Mouse (Mus musculus) heart, embryonic 16.5 days (tissue): ENCODE measurements around the gene Fam110a. TPM values are rescaled to one million over a fixed set of nuclear protein-coding genes. Genes with fewer than 3 reads are reported as not detected.
A peak's percentile ranks its signal among the peaks of the same experiment; 100 is the strongest.

ENCODE experiments used
- ATAC-seq: fragments of 200-750 bp; cut with Nextera tagmentation; replicated peaks from 2 replicates; pipeline ENCODE4 v1.8.0; 2017; ENCODE audit warnings: moderate number of reproducible peaks; ENCODE audit not compliant: insufficient read depth, low FRiP score; ENCODE audit errors: extremely low read depth
- H3K27ac ChIP-seq: fragments of 300-500 bp; sonication (generic); 2 replicates; pipeline ENCODE4 v1.5.1; 2014; ENCODE audit warnings: mild to moderate bottlenecking, low read length, control low read depth, moderate library complexity
- H3K27me3 ChIP-seq: fragments of 300-500 bp; sonication (generic); 2 replicates; pipeline ENCODE4 v1.6.1; 2014; ENCODE audit warnings: low read length, mixed read lengths; ENCODE audit not compliant: control insufficient read depth, insufficient read depth
- H3K36me3 ChIP-seq: fragments of 300-500 bp; sonication (generic); 2 replicates; pipeline ENCODE4 v1.6.1; 2014; ENCODE audit not compliant: control insufficient read depth, insufficient read depth
- H3K4me1 ChIP-seq: fragments of 300-500 bp; sonication (generic); 2 replicates; pipeline ENCODE4 v1.6.1; 2014; ENCODE audit warnings: low read length, mixed read lengths; ENCODE audit not compliant: control insufficient read depth, insufficient read depth
- H3K4me2 ChIP-seq: fragments of 300-500 bp; sonication (generic); 2 replicates; pipeline ENCODE4 v1.6.1; 2014; ENCODE audit warnings: low read depth, mild to moderate bottlenecking, control low read depth, low read length
- H3K4me3 ChIP-seq: fragments of 300-500 bp; sonication (generic); 2 replicates; pipeline ENCODE4 v1.5.1; 2014; ENCODE audit warnings: mild to moderate bottlenecking, control low read depth, low read length
- H3K9ac ChIP-seq: fragments of 300-500 bp; sonication (generic); 2 replicates; pipeline ENCODE4 v1.6.1; 2014; ENCODE audit warnings: low read length, control low read depth
- H3K9me3 ChIP-seq: fragments of 300-500 bp; sonication (generic); replicated peaks from 2 replicates; pipeline ENCODE4 v1.6.1; 2016; ENCODE audit warnings: low read length; ENCODE audit not compliant: control insufficient read depth
- WGBS: fragments of 180-500 bp; shearing (Covaris S2); extraction: QIAGEN DNeasy Blood & Tissue Kit; methylation state at CpG from one replicate; pipeline ENCODE4 v1.1.7; 2014; 5-methylcytosine and 5-hydroxymethylcytosine counted together
- polyA plus RNA-seq: library from polyadenylated mRNA; unstranded; fragments of >200 nt; fragmentation: Nextera tagmentation; extraction: Ambion mirVana; gene quantifications from 2 replicates; pipeline ENCODE4 v1.2.1, GENCODE M21; 2015

The Fam110a gene
- polyA plus RNA-seq, 1 experiment from 2014 or later = 10.9 TPM

GRCm38 (mm10) chr2:151977689-151978440 is 2.2 kb downstream of the Fam110a start:
- Histone ChIP-seq H3K4me1 (peaks cover 28% of the 10 kb centered on the region), H3K27ac (no peak overlapping the region), H3K27me3 (peaks cover 3% of the 10 kb centered on the region), H3K36me3 (no peaks in the 10 kb centered on the region), H3K9ac (no peak overlapping the region), H3K4me3 (no peak overlapping the region), H3K4me2 (no peak overlapping the region), H3K9me3 (no peaks in the 10 kb centered on the region)
- 76% methylated on average over 4 of the region's 4 CpGs for WGBS
- no peak for ATAC-seq

DNA sequence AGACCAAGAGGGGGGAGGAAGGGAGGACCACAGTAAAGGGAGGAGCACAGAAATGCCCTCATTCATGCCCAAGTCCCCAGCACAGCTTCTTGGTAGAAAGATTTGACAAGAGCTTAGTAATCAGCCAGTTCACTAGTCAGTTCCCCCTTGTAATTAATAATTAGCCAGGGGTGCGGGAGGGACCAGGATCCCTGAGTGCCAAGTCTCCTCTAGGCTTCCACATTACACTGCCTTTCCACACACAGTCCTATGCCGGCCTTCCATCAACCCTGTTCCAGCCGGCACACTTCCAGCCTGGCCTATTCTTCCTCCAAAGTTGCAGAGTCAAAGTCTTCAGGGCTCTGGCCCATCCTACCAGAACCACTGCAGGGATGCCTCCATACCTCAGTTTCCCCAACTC is 4.0 kb downstream of the Fam110a start:
- Histone ChIP-seq H3K27ac (no peak overlapping the region), H3K9ac (no peak overlapping the region), H3K36me3 (no peaks in the 10 kb centered on the region), H3K27me3 (peaks cover 5% of the 10 kb centered on the region), H3K9me3 (no peaks in the 10 kb centered on the region), H3K4me1 (peaks cover 35% of the 10 kb centered on the region), H3K4me3 (no peak overlapping the region), H3K4me2 (no peak overlapping the region)
- no peak for ATAC-seq
- 88% methylated on average over 3 of the region's 3 CpGs for WGBS

- H3K4me1 ChIP-seq = peaks cover 37% of the 10 kb centered on the region
- H3K36me3 ChIP-seq = no peaks in the 10 kb centered on the region; the same call in 1 of the 2 replicates
- H3K9me3 ChIP-seq = no peaks in the 10 kb centered on the region
- no peak for ATAC-seq
- H3K27ac ChIP-seq = no peak overlapping the region
- peaks cover 5% of the 10 kb centered on the region for H3K27me3 ChIP-seq
- H3K4me2 ChIP-seq = no peak overlapping the region
- H3K9ac ChIP-seq = no peak overlapping the region
- no peak overlapping the region for H3K4me3 ChIP-seq
- 88% methylated on average over 5 of the region's 5 CpGs for WGBS
Observed at GRCm38 (mm10) chr2:151975295-151975694, 4.7 kb downstream of the Fam110a start.

DNA sequence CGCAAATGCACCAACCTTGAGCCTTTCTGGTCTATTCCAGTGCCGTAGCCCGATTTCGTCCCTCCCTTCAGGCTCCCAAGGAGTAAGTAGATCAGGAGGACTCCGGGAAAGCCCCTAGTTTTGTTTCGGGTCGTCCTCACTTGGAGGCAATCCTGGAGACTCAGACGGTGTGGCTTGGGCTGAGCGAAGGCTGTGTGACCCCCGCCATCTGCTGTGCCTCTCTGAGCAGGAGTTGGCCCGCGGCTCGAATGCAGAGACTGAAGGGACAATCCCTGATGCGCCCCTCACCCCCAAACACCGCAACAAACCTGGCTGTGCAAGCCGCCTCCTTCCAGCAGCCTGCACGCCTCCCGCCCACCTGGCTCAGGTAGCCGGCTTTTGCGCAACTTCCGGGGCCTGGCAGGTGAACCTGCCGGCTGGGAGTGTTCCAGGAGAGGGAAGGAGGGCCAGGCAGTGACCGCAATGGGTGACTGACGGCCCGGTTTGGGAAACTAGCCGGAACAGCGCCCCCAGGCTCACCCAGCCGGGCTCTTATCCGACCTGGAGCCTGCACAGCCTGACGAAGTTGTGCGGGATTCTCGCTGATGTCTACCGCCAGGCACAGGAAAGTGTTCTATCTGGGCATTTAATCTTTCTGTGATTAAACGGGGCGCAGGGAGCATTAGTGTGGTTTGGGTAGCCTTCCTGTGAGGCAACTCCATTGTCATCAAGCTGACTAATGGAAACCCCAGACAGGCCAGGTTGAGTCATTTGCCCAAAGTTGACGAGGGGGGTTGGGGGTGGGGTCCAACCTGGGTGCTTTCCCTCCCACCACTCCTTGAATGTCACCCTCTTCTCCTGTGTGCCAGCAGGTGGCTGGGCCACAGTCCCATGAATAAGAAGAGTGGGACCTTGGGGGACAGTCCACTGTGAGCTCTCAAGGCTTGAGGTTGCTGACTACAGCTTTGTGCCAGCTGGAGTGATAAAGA is 6.1 kb downstream of the Fam110a start:
- 14% methylated on average over 36 of the region's 36 CpGs for WGBS
- peaks cover 32% of the 10 kb centered on the region for H3K4me1 ChIP-seq
- H3K4me3 ChIP-seq = peak overlapping the region; percentile 44
- peaks cover 11% of the 10 kb centered on the region for H3K27me3 ChIP-seq
- H3K27ac ChIP-seq = no peak overlapping the region; the same call in 1 of the 2 replicates
- H3K9me3 ChIP-seq = no peaks in the 10 kb centered on the region
- peak overlapping the region; percentile 43 for H3K9ac ChIP-seq
- peaks cover 2% of the 10 kb centered on the region; the same call in 1 of the 2 replicates for H3K36me3 ChIP-seq
- peak overlapping the region; percentile 62 for H3K4me2 ChIP-seq
- ATAC-seq = no peak

- Histone ChIP-seq H3K27me3 (peaks cover 14% of the 10 kb centered on the region), H3K36me3 (peaks cover 3% of the 10 kb centered on the region; the same call in 1 of the 2 replicates), H3K9ac (peak overlapping the region; percentile 43), H3K27ac (peak overlapping the region; percentile 1; the same call in 1 of the 2 replicates), H3K4me1 (peaks cover 30% of the 10 kb centered on the region), H3K9me3 (no peaks in the 10 kb centered on the region), H3K4me2 (peak overlapping the region; percentile 62), H3K4me3 (peak overlapping the region; percentile 44)
- WGBS = 16% methylated on average over 23 of the region's 23 CpGs
- ATAC-seq = no peak
Observed at GRCm38 (mm10) chr2:151972880-151973594, 7.0 kb downstream of the Fam110a start.

DNA sequence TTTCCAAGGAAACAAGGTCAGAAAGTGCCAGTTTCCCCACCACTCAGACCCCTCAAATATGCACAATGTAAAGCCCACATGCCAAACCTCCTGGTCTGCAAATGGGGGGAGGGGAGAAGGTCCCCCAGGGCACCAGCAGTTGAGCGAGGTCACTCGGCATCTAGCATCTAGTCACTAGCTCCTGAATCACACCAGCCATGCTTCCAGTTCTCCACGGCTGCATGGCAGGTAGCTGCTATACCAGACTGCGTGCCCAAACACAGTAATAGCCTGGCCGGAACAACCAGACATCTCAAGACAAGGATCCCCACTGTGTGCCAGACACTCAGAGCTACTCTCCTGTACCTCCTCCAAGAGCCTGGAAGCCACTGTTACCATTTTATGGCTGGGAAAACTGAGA is 8.3 kb downstream of the Fam110a start:
- Histone ChIP-seq H3K27me3 (peaks cover 14% of the 10 kb centered on the region), H3K4me1 (peaks cover 26% of the 10 kb centered on the region)
- 93% methylated on average over 5 of the region's 5 CpGs for WGBS

GRCm38 (mm10) chr2:151970191-151971172 is 9.5 kb downstream of the Fam110a start:
- Histone ChIP-seq H3K4me3 (peak overlapping the region; percentile 44), H3K4me2 (peak overlapping the region; percentile 74), H3K27ac (0 out of 2 replicates have a peak overlapping the region, but pooled peaks have one; percentile 44), H3K36me3 (peaks cover 3% of the 10 kb centered on the region; the same call in 1 of the 2 replicates), H3K27me3 (peaks cover 14% of the 10 kb centered on the region), H3K9ac (peak overlapping the region; percentile 61), H3K4me1 (peaks cover 26% of the 10 kb centered on the region), H3K9me3 (no peaks in the 10 kb centered on the region)
- ATAC-seq = peak; percentile 87
- 38% methylated on average over 53 of the region's 53 CpGs for WGBS

More for the DNA sequence above, 8.3 kb downstream of the Fam110a start:
- Histone ChIP-seq H3K9ac (no peak overlapping the region), H3K36me3 (peaks cover 3% of the 10 kb centered on the region; the same call in 1 of the 2 replicates), H3K4me2 (no peak overlapping the region), H3K9me3 (no peaks in the 10 kb centered on the region), H3K4me3 (no peak overlapping the region), H3K27ac (no peak overlapping the region)
- no peak for ATAC-seq

DNA sequence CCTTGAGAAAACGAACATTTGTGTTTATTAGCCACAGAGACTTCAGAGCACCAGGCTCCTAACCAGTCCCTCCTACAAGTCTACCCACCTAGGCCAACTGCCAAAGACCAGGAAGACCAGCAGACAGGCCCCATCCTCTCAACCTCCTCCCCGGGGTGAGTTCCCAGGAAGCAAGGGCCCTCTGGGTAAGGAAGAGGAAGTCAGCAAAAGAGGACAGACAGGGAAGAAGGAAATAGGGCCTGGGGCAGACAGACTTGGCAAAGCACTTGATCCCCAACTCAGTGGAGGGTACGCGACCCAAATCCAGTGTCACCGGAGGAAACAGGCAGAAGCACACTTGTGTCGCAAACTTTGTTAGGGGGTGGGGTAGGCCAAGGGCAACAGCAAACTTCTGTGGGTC is 10.6 kb downstream of the Fam110a start:
- H3K4me1 ChIP-seq = peaks cover 27% of the 10 kb centered on the region
- H3K27ac ChIP-seq = no peak overlapping the region

More for the DNA sequence above, 10.6 kb downstream of the Fam110a start:
- ATAC-seq = no peak
- no peak overlapping the region for H3K4me3 ChIP-seq
- 89% methylated on average over 6 of the region's 6 CpGs for WGBS
- no peak overlapping the region for H3K9ac ChIP-seq
- peaks cover 14% of the 10 kb centered on the region for H3K27me3 ChIP-seq
- no peak overlapping the region for H3K4me2 ChIP-seq
- peaks cover 3% of the 10 kb centered on the region; the same call in 1 of the 2 replicates for H3K36me3 ChIP-seq
- H3K9me3 ChIP-seq = no peaks in the 10 kb centered on the region
